Mouse (Mus musculus): ENCODE results near the gene Gm17545. TPM values are rescaled to one million over a fixed set of nuclear protein-coding genes. Genes with fewer than 3 reads are reported as not detected.
"Not testable (repeated sequence)": the region's sequence is repeated elsewhere in the genome, so short reads cannot be mapped to it uniquely, and the experiment has no call there.

The Gm17545 gene
- not detected in 2 replicates for polyA plus RNA-seq (2016; fragmentation: Nextera tagmentation; extraction: Ambion mirVana)

DNA sequence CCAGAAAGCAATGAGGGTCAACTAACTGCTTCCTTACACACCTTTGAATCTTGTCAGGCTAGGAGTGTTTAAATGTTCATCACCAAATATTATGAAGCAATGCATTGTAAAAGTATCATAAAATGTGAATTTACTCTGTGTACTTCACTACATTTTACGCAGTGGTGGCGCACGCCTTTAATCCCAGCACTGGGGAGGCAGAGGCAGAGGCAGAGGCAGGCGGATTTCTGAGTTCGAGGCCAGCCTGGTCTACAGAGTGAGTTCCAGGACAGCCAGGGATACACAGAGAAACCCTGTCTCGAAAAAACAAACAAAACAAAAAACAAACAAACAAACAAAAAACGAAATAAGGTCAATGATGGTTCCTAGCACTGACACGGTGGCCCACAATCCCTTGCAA lies at the start of gene Gm17545:
Gene Gm17545, plus strand, starts transcription at position 301 of the 400 bp plus-strand sequence.
- not testable (repeated sequence) for H3K9me3 ChIP-seq (replicated peaks)

DNA sequence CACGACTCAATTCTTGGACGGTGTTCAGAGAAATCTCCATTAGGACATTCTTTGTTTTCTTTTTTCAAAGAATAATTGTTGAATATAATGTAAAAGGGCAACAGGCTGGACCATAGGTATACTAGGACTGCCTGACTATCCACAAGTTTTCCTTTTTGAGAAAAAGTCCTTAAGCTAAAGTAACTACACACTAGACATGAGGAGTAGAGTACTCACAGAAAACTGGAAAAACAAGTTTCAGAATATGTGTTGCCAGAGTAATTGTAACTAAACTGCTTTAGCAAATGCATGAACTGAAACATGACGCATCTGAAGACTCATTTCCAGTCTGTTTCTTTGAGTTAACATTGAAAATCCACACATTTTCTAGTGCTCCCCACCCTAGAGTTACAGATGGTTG lies 48.7 kb upstream of the Gm17545 start:
- no peak overlapping the region for H3K9ac ChIP-seq
- no peaks in the 10 kb centered on the region for H3K9me3 ChIP-seq (replicated peaks)
- no peak overlapping the region for H3K27ac ChIP-seq
- no peak overlapping the region for H3K4me2 ChIP-seq
- no peak overlapping the region for H3K4me3 ChIP-seq
- H3K4me1 ChIP-seq = no peaks in the 10 kb centered on the region
- no peaks in the 10 kb centered on the region for H3K27me3 ChIP-seq (replicated peaks)
- WGBS (ENCODE audit: insufficient replicate concordance) = 75% methylated on average over 3 of the region's 3 CpGs
- no peaks in the 10 kb centered on the region for H3K36me3 ChIP-seq
- no peak for ATAC-seq

More for the DNA sequence above, at the start of gene Gm17545:
- Histone ChIP-seq H3K9ac (peak within 1 kb of the TSS; percentile 14), H3K4me1 (peaks cover 30% of the 10 kb centered on the region), H3K36me3 (peaks cover 100% of the 10 kb centered on the region), H3K27ac (peak within 1 kb of the TSS; percentile 74), H3K4me2 (peak within 1 kb of the TSS; percentile 43)
- 81% methylated on average over 8 of the region's 8 CpGs for WGBS (ENCODE audit: insufficient replicate concordance)
- H3K4me3 ChIP-seq; H3K27me3 ChIP-seq (replicated peaks); ATAC-seq: not testable (repeated sequence)

DNA sequence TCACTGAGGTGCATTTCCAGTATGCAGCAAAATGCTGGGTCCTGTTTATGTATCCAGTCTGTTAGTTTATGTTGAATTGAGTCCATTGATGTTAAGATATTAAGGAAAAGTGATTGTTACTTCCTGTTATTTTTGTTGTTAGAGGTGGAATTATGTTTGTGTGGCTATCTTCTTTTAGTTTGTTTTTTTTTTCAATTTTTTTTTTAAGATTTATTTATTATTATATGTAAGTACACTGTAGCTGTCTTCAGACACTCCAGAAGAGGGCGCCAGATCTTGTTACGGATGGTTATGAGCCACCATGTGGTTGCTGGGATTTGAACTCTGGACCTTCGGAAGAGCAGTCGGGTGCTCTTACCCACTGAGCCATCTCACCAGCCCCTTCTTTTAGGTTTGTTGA lies 46.5 kb upstream of the Gm17545 start:
- H3K27ac ChIP-seq; H3K27me3 ChIP-seq (replicated peaks); H3K9me3 ChIP-seq (replicated peaks); H3K9ac ChIP-seq; ATAC-seq; H3K4me1 ChIP-seq; H3K4me2 ChIP-seq; H3K4me3 ChIP-seq; H3K36me3 ChIP-seq: not testable (repeated sequence)
- 58% methylated on average over 4 of the region's 4 CpGs for WGBS (ENCODE audit: insufficient replicate concordance)

DNA sequence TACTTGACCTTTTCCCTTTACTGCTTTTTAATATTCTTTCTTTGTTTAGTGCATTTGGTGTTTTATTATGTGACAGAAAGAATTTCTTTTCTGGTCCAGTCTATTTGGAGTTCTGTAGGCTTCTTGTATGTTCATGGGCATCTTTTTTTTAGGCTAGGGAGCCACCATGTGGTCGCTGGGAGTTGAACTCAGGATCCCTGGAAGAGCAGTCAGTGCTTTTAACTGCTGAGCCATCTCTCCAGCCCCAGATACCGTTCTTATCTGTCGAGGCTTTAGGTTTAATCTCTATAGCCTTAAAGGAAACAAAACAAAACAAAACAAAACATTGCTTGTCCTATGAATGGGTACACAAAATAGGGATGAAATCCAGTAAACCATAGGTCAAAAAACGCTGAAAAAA lies 45.7 kb upstream of the Gm17545 start:
- H3K9ac ChIP-seq; H3K27ac ChIP-seq; H3K27me3 ChIP-seq (replicated peaks); H3K36me3 ChIP-seq; H3K4me1 ChIP-seq; ATAC-seq; H3K4me2 ChIP-seq; H3K4me3 ChIP-seq; H3K9me3 ChIP-seq (replicated peaks): not testable (repeated sequence)
- WGBS (ENCODE audit: insufficient replicate concordance) = 15% methylated on average over 4 of the region's 4 CpGs

DNA sequence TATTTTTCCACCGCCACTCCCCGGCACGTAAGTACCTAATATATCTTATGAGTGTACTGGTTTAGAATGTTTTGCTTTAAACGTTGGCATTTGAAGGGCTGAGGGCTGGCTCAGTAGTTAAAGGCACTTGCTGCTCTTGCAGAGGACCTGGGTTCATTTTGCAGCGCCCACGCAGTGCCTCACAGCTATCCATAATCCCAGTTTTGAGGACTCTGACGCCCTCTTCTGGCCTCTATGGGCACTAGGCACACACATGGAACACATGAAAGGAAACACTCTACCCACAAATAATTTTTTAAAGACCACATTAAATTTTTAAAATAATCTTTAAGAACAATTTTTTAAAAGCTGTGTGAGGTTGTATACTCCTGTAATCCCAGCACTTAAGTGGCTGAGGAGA lies 44.6 kb upstream of the Gm17545 start:
- ATAC-seq = no peak
- no peaks in the 10 kb centered on the region for H3K36me3 ChIP-seq
- H3K4me1 ChIP-seq = peaks cover 5% of the 10 kb centered on the region; the same call in 1 of the 2 replicates
- H3K4me2 ChIP-seq = no peak overlapping the region
- WGBS (ENCODE audit: insufficient replicate concordance) = 72% methylated on average over 7 of the region's 7 CpGs
- H3K4me3 ChIP-seq = no peak overlapping the region
- H3K9me3 ChIP-seq (replicated peaks) = no peaks in the 10 kb centered on the region
- H3K27me3 ChIP-seq (replicated peaks) = 0 out of 2 replicates have a peak, but pooled peaks cover 5% of the 10 kb centered on the region
- H3K9ac ChIP-seq = no peak overlapping the region
- H3K27ac ChIP-seq = no peak overlapping the region

DNA sequence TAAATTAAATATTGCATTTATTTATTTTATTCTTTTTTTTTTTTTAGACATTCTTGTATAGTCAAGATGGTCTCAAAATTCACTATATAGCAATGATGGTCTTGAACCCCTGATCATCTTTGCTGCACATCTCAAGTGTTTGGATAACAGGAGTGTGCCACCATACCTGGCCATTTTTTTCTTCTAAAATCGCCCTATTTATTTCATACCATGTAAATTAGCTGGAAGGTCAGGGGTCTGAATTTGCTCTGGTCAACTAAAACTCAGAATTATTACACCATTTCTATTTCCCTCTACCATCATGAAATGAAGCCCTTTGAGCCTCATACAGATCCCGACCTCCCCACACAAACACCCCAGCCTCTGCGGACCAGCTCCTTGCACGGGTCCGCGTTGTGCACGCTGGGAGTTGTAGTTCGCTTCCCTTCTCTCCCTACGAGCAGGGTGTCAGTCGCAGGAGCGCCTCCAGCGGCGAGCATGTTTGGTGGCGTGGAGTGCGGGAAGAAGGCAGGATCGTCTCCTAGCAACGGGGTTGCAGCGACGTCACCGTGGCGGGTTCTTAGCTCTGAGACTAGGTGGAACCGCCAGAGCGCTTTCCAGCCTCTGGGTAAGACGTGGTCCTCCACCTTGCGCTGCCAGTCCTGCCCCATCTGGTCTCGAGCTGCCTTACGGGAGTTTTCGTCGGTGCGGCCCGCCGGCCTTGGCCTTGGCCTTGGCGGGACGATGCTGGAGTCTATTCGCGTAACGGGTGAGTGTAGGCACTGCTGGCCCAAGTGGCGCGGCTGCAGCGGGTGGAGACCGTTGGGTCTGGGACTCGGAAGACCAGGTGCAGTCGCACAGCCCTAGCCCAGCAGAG lies 42.9 kb upstream of the Gm17545 start, which contains the start of gene 9530077C05Rik:
Gene 9530077C05Rik, plus strand, starts transcription at position 512 of the 856 bp plus-strand sequence.
- no peaks in the 10 kb centered on the region for H3K9me3 ChIP-seq (replicated peaks)
- ATAC-seq = peak; percentile 99
- H3K4me1 ChIP-seq = peaks cover 5% of the 10 kb centered on the region; the same call in 1 of the 2 replicates
- WGBS (ENCODE audit: insufficient replicate concordance) = 3% methylated on average over 42 of the region's 43 CpGs
- H3K4me2 ChIP-seq = peak within 1 kb of the TSS; percentile 92
- H3K27me3 ChIP-seq (replicated peaks) = peaks cover 5% of the 10 kb centered on the region; the same call in 1 of the 2 replicates
- H3K36me3 ChIP-seq = no peaks in the 10 kb centered on the region
- H3K4me3 ChIP-seq = peak within 1 kb of the TSS; percentile 69
- peak within 1 kb of the TSS; percentile 71 for H3K9ac ChIP-seq
- H3K27ac ChIP-seq = 0 out of 2 replicates have a peak within 1 kb of the TSS, but pooled peaks have one; percentile 30

DNA sequence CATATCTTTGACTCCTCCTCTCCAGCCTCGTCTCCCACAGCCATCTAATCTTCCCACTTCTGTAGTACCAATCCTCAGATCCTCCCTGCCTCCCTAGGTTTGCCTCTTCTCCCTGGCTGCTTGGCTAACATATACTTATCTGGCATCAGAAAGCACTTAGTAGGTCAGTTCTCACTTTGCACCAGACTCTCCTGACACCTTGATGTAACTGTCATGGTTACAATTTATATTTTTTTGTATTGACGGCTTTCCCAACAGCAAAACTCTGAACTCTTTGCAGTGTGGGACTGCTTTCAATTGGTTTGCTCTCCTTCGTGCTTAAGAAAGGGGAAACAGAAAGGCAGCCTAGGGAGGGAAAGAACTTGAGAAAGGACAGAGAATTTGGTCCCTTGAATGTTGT lies 37.9 kb upstream of the Gm17545 start:
- 49% methylated on average over 3 of the region's 3 CpGs for WGBS (ENCODE audit: insufficient replicate concordance)

DNA sequence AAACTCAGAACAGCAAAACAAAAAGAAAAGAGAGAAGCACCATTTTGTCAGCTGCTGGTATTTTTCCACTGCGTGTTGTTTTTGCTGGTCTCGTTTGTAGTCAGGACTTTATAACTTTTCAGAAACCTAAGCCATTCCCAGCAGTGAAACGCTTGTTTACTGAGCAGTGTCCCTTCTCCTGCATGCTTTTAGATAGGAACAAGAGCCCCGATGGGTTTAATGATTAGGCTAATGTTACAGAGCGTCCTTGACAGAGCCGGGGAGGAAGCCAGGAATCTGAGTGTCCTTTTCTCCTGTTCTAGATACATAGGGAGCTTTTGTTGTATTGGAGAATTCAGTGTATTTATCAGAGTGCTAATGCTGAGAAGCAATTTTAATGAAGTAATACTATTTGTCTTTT lies 36.5 kb upstream of the Gm17545 start:
- Histone ChIP-seq H3K27me3 (replicated peaks) (peaks cover 5% of the 10 kb centered on the region; the same call in 1 of the 2 replicates), H3K4me3 (no peak overlapping the region), H3K4me2 (no peak overlapping the region), H3K9ac (no peak overlapping the region), H3K9me3 (replicated peaks) (no peaks in the 10 kb centered on the region), H3K4me1 (peaks cover 10% of the 10 kb centered on the region), H3K27ac (no peak overlapping the region), H3K36me3 (no peaks in the 10 kb centered on the region)
- no peak for ATAC-seq
- WGBS (ENCODE audit: insufficient replicate concordance) = 55% methylated on average over 6 of the region's 6 CpGs

More for the DNA sequence above, 37.9 kb upstream of the Gm17545 start:
- ATAC-seq = no peak
- Histone ChIP-seq H3K4me1 (peaks cover 15% of the 10 kb centered on the region), H3K9me3 (replicated peaks) (no peaks in the 10 kb centered on the region), H3K36me3 (no peaks in the 10 kb centered on the region), H3K9ac (no peak overlapping the region), H3K27ac (no peak overlapping the region), H3K4me2 (no peak overlapping the region), H3K27me3 (replicated peaks) (peaks cover 5% of the 10 kb centered on the region; the same call in 1 of the 2 replicates), H3K4me3 (no peak overlapping the region)

DNA sequence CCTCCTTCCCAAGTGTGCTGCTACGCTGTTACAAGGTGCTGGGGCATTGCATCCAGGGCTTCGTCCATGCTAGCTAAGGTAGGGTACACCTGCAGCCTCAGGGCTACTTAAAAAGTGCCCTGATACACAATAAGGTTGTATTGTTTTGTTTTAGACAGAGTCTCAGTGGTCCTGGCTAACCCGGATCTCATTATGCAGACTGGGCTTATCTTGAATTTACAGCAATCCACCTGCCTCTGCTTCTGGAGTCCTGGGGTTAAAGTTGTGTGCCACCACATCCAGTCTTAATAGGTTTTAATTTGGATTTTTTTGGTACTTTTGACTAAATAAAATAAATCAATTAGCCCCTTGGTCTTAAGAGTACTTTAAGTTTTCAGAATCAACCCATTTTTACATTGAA lies 34.2 kb upstream of the Gm17545 start:
- 71% methylated on average over 3 of the region's 3 CpGs for WGBS (ENCODE audit: insufficient replicate concordance)
- H3K9ac ChIP-seq = no peak overlapping the region; the same call in 1 of the 2 replicates
- no peaks in the 10 kb centered on the region for H3K9me3 ChIP-seq (replicated peaks)
- no peaks in the 10 kb centered on the region for H3K27me3 ChIP-seq (replicated peaks)
- H3K27ac ChIP-seq = no peak overlapping the region
- H3K36me3 ChIP-seq = no peaks in the 10 kb centered on the region
- H3K4me2 ChIP-seq = no peak overlapping the region
- H3K4me1 ChIP-seq = peaks cover 15% of the 10 kb centered on the region
- no peak for ATAC-seq
- H3K4me3 ChIP-seq = no peak overlapping the region

DNA sequence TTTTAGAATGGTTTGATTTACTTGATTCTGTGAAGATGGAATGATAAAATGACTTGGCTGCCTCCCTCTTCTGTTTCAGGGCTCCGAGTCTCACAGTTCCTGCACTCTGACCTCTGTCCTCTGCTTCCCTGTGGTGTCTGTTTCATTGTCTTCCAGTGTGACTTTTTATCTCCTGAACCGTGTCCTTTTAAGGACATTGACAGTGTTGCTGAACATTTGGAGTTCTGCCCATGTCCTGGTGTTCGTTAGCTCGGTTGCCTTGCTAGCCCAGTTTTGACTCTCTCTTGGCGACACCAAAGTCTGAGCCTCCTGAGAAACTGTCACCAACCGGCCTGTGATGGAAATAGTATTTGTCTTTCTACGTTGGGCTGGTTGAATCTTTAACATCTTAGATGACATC lies 33.6 kb upstream of the Gm17545 start:
- Histone ChIP-seq H3K9ac (no peak overlapping the region), H3K9me3 (replicated peaks) (no peaks in the 10 kb centered on the region), H3K4me1 (peaks cover 19% of the 10 kb centered on the region), H3K4me3 (no peak overlapping the region), H3K4me2 (no peak overlapping the region), H3K27ac (no peak overlapping the region), H3K27me3 (replicated peaks) (no peaks in the 10 kb centered on the region), H3K36me3 (no peaks in the 10 kb centered on the region)
- ATAC-seq = no peak
- 60% methylated on average over 7 of the region's 7 CpGs for WGBS (ENCODE audit: insufficient replicate concordance)

DNA sequence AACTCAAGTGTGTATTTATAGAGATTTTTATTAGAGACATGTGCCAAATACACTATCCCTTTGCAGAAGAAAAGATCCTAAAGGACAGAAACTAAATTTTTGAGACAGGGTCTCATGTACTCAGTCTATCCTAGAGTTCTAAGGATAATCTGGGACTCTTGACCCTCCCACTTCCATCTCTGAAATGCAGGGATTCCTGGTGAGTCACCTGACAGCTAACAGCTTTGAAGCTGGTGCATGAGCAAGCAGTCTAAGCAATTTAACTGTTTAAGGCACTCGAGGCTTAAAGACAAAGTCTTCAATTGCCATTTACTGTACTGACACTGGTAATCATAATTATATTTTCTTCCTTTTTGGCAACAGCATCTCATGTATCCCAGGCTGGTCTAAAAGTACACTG lies 31.5 kb upstream of the Gm17545 start:
- ATAC-seq = no peak
- 54% methylated on average over 1 of the region's 1 CpGs for WGBS (ENCODE audit: insufficient replicate concordance)
- H3K4me1 ChIP-seq = peaks cover 19% of the 10 kb centered on the region
- no peak overlapping the region for H3K9ac ChIP-seq
- no peak overlapping the region for H3K27ac ChIP-seq
- no peaks in the 10 kb centered on the region for H3K9me3 ChIP-seq (replicated peaks)
- no peak overlapping the region for H3K4me3 ChIP-seq
- H3K4me2 ChIP-seq = no peak overlapping the region
- H3K36me3 ChIP-seq = no peaks in the 10 kb centered on the region
- H3K27me3 ChIP-seq (replicated peaks) = no peaks in the 10 kb centered on the region

DNA sequence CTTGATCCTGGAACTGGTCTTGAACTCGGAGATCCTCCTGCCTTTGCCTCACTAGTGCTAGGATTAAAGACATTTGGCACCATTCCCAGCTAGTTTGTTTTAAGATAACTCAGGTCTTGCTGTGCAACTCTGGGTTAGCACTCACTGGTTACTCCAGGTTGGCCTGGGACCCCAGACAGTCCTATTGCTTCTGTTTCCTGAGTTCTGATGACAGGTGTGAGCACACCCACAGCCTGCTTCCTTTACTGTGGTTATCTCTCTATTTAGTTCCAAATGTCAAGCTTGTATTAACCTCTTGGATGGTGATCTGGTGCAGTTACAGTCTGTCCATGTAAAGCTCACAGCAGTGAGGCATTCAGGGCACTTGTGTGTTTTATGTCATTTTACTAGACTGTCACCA lies 30.6 kb upstream of the Gm17545 start:
- Histone ChIP-seq H3K4me2 (no peak overlapping the region), H3K36me3 (no peaks in the 10 kb centered on the region), H3K27ac (no peak overlapping the region), H3K27me3 (replicated peaks) (no peaks in the 10 kb centered on the region), H3K9ac (no peak overlapping the region), H3K4me3 (no peak overlapping the region), H3K9me3 (replicated peaks) (no peaks in the 10 kb centered on the region), H3K4me1 (peaks cover 27% of the 10 kb centered on the region)
- WGBS (ENCODE audit: insufficient replicate concordance) = 65% methylated on average over 1 of the region's 1 CpGs
- no peak for ATAC-seq
